Comparison of ENCODE assay signal across 26 mouse cellular contexts in genomic region chr9:65467686-65468085, GRCm38 (mm10). TPM values are rescaled to one million over a fixed set of nuclear protein-coding genes. Genes with fewer than 3 reads are reported as not detected.
DNase-seq lines count a peak whose midpoint lies in the region; ATAC-seq and TF ChIP-seq lines count a peak whose summit lies in the region.
"Had no signal": no experiment of that assay in that cellular context is flagged by ENCODE, and none has a peak within 500 bp of the region (broad histone marks: within the 10 kb centered on the region; RNA-seq: fewer than 3 reads in every experiment).

No protein-coding gene starts in this region.

- WGBS in kidney, adult 2 months = 42% methylated on average over 11 of the region's 11 CpGs
- 59% methylated on average over 11 of the region's 11 CpGs for WGBS in neural tube, embryonic 11.5 days
- WGBS in neural tube, embryonic 15.5 days = 72% methylated on average over 11 of the region's 11 CpGs
- 40% methylated on average over 11 of the region's 11 CpGs for WGBS in lung, adult 2 months

- TF ChIP-seq POLR2A in kidney, adult 2 months (IDR thresholded peaks at IDR 0.05; ENCODE audit: low read depth, low read length) = no peak
- TF ChIP-seq POLR2A in lung, adult 2 months (IDR thresholded peaks at IDR 0.05; ENCODE audit: borderline replicate concordance, extremely low read depth, low read depth, low read length) = no peak

- ATAC-seq in neural tube, embryonic 11.5 days (ENCODE audit: insufficient read depth, low FRiP score, low TSS enrichment) = no peak
- no peak for ATAC-seq in neural tube, embryonic 15.5 days (ENCODE audit: low FRiP score)

- no peak overlapping the region for H3K4me2 ChIP-seq in neural tube, embryonic 11.5 days (ENCODE audit: low read depth)
- no peak overlapping the region for H3K4me2 ChIP-seq in neural tube, embryonic 15.5 days
- H3K4me2 ChIP-seq: forebrain, embryonic 12.5 days; limb, embryonic 15.5 days; stomach, embryonic 15.5 days had no signal

- no peaks in the 10 kb centered on the region for H3K27me3 ChIP-seq in kidney, adult 2 months (replicated peaks; ENCODE audit: control insufficient read depth, insufficient read depth, low read length)
- H3K27me3 ChIP-seq in neural tube, embryonic 11.5 days (ENCODE audit: control insufficient read depth, insufficient read depth, low read length) = no peaks in the 10 kb centered on the region
- H3K27me3 ChIP-seq in neural tube, embryonic 15.5 days (replicated peaks) = no peaks in the 10 kb centered on the region
- H3K27me3 ChIP-seq: forebrain, embryonic 12.5 days; limb, embryonic 15.5 days; megakaryocyte, embryonic 14.5 days; stomach, embryonic 15.5 days had no signal

- H3K4me3 ChIP-seq in kidney, adult 2 months (ENCODE audit: insufficient read depth, low read depth, low read length) = no peak overlapping the region
- H3K4me3 ChIP-seq in neural tube, embryonic 11.5 days (ENCODE audit: low read depth, low read length) = no peak overlapping the region
- no peak overlapping the region for H3K4me3 ChIP-seq in neural tube, embryonic 15.5 days (replicated peaks)
- no peak overlapping the region for H3K4me3 ChIP-seq in lung, adult 2 months (replicated peaks; ENCODE audit: extremely low read depth, low read depth, low read length)
- H3K4me3 ChIP-seq: forebrain, embryonic 12.5 days; heart, embryonic 10.5 days; limb, embryonic 15.5 days; megakaryocyte, embryonic 14.5 days; stomach, embryonic 15.5 days had no signal

- no peak overlapping the region for H3K27ac ChIP-seq in kidney, adult 2 months (ENCODE audit: insufficient read depth, low read depth, low read length)
- H3K27ac ChIP-seq in neural tube, embryonic 11.5 days (ENCODE audit: low read depth, low read length) = 0 out of 2 replicates have a peak overlapping the region, but pooled peaks have one; percentile 11
- no peak overlapping the region for H3K27ac ChIP-seq in neural tube, embryonic 15.5 days (replicated peaks)
- H3K27ac ChIP-seq: forebrain, embryonic 12.5 days; heart, embryonic 10.5 days; limb, embryonic 15.5 days; stomach, embryonic 15.5 days had no signal

- no peak overlapping the region for H3K9ac ChIP-seq in neural tube, embryonic 11.5 days (ENCODE audit: low read length)
- no peak overlapping the region for H3K9ac ChIP-seq in neural tube, embryonic 15.5 days (replicated peaks)
- H3K9ac ChIP-seq: forebrain, embryonic 12.5 days; limb, embryonic 15.5 days; stomach, embryonic 15.5 days had no signal

- no peaks in the 10 kb centered on the region for H3K9me3 ChIP-seq in neural tube, embryonic 11.5 days (ENCODE audit: control insufficient read depth, low read length)
- no peaks in the 10 kb centered on the region for H3K9me3 ChIP-seq in neural tube, embryonic 15.5 days (replicated peaks)
- H3K9me3 ChIP-seq: forebrain, embryonic 12.5 days; heart, embryonic 10.5 days; limb, embryonic 15.5 days; stomach, embryonic 15.5 days had no signal

- no peaks in the 10 kb centered on the region for H3K4me1 ChIP-seq in kidney, adult 2 months (ENCODE audit: control insufficient read depth, insufficient read depth, low read length)
- H3K4me1 ChIP-seq in neural tube, embryonic 11.5 days (ENCODE audit: control insufficient read depth, insufficient read depth, low read length) = peaks cover 2% of the 10 kb centered on the region; the same call in 1 of the 2 replicates
- peaks cover 4% of the 10 kb centered on the region for H3K4me1 ChIP-seq in neural tube, embryonic 15.5 days
- no peaks in the 10 kb centered on the region; the same call in 1 of the 2 replicates for H3K4me1 ChIP-seq in lung, adult 2 months (ENCODE audit: control insufficient read depth, insufficient read depth, low read length)
- H3K4me1 ChIP-seq: megakaryocyte, embryonic 14.5 days; stomach, embryonic 15.5 days had no signal

- TF ChIP-seq CTCF in kidney, adult 2 months (conservative IDR thresholded peaks at IDR 0.05; ENCODE audit: insufficient read depth, insufficient read length, low read depth, low read length) = no peak
- no peak for TF ChIP-seq CTCF in lung, adult 2 months (IDR thresholded peaks at IDR 0.05; ENCODE audit: insufficient read depth, low read length)

- no peaks in the 10 kb centered on the region for H3K36me3 ChIP-seq in kidney, adult 2 months (ENCODE audit: control insufficient read depth, insufficient read depth, low read length)
- peaks cover 2% of the 10 kb centered on the region; the same call in 1 of the 2 replicates for H3K36me3 ChIP-seq in neural tube, embryonic 11.5 days (ENCODE audit: control insufficient read depth, insufficient read depth, low read length)
- peaks cover 54% of the 10 kb centered on the region for H3K36me3 ChIP-seq in neural tube, embryonic 15.5 days

- peak; percentile 70 for DNase-seq in adrenal gland, postnatal 10 days
- DNase-seq in adrenal gland, adult 18-20 months (ENCODE audit: low spot score in 2 of 2) = no peak
- DNase-seq in kidney, adult 2 months = peak; percentile 15
- DNase-seq in kidney, adult 8-10 months = no peak
- no peak for DNase-seq in neural tube, embryonic 11.5 days (ENCODE audit: low spot score)
- peak; percentile 68 for DNase-seq in retina, postnatal 1 day
- DNase-seq in lung, adult 2 months = no peak
- DNase-seq: cerebellum, adult 11 months; cerebellum, postnatal 36 days; gastrocnemius, postnatal 25 days; kidney, adult 18-20 months; kidney, postnatal 25 days; layer of hippocampus, adult 9-11 months; lung, postnatal 14 days; right cerebral cortex, postnatal 14 days; thymus, adult 2 months had no signal

RNA-seq across cellular contexts. Expression of gene Spg21, which starts 6.9 kb away (rescaled TPM):
- 10 to 100 TPM; 53.6 to 54.4 TPM for total RNA-seq in adrenal gland, postnatal 10 days (2021)
- total RNA-seq in adrenal gland, adult 18-20 months (2021) = 10 to 100 TPM; 53.2 to 64.3 TPM
- 32.3 and 34.3 TPM in 2 replicates for polyA plus RNA-seq in kidney, adult 2 months (2012; rRNA removed)
- polyA plus RNA-seq in neural tube, embryonic 11.5 days (2014; fragmentation: Nextera tagmentation; extraction: Ambion mirVana) = 131 and 142 TPM in 2 replicates
- 104 and 109 TPM in 2 replicates for polyA plus RNA-seq in neural tube, embryonic 15.5 days (2015; fragmentation: Nextera tagmentation; extraction: Ambion mirVana)
- 21.9 and 27.8 TPM in 2 replicates for polyA plus RNA-seq in lung, adult 2 months (2012; rRNA removed)

RNA-seq across cellular contexts. Expression of gene Mtfmt, which starts 32.1 kb away (rescaled TPM):
- total RNA-seq in adrenal gland, postnatal 10 days (2021) = 10 to 100 TPM; 11.2 to 14.1 TPM
- 10 to 100 TPM; 10.9 to 12.4 TPM for total RNA-seq in adrenal gland, adult 18-20 months (2021)
- 11.3 and 11.5 TPM in 2 replicates for polyA plus RNA-seq in kidney, adult 2 months (2012; rRNA removed)
- polyA plus RNA-seq in neural tube, embryonic 11.5 days (2014; fragmentation: Nextera tagmentation; extraction: Ambion mirVana) = 19.8 and 20.5 TPM in 2 replicates
- polyA plus RNA-seq in neural tube, embryonic 15.5 days (2015; fragmentation: Nextera tagmentation; extraction: Ambion mirVana) = 22.5 and 23.0 TPM in 2 replicates
- 5.0 and 7.5 TPM in 2 replicates for polyA plus RNA-seq in lung, adult 2 months (2012; rRNA removed)

RNA-seq across cellular contexts. Expression of gene Slc51b, which starts 44.9 kb away (rescaled TPM):
- under 1 TPM; 0.45 to 0.78 TPM for total RNA-seq in adrenal gland, postnatal 10 days (2021)
- total RNA-seq in adrenal gland, adult 18-20 months (2021) = not detected
- 13.0 and 15.0 TPM in 2 replicates for polyA plus RNA-seq in kidney, adult 2 months (2012; rRNA removed)
- polyA plus RNA-seq in neural tube, embryonic 11.5 days (2014; fragmentation: Nextera tagmentation; extraction: Ambion mirVana) = not detected in 2 replicates
- 0.27 TPM in 1 of 2 replicates, not detected in the other for polyA plus RNA-seq in neural tube, embryonic 15.5 days (2015; fragmentation: Nextera tagmentation; extraction: Ambion mirVana)
- not detected in 2 replicates for polyA plus RNA-seq in lung, adult 2 months (2012; rRNA removed)
- total RNA-seq: gastrocnemius, postnatal 25 days; heart, postnatal 10 days; left cerebral cortex, postnatal 14 days; MEL had no signal
- polyA plus RNA-seq: forebrain, embryonic 12.5 days; heart, embryonic 10.5 days; limb, embryonic 15.5 days; spleen, adult 2 months had no signal

RNA-seq across cellular contexts. Expression of gene Ankdd1a, which starts 52.3 kb away (rescaled TPM):
- total RNA-seq in adrenal gland, postnatal 10 days (2021) = under 1 TPM in 1 of 2 experiments, not detected in 1; 0.45 TPM
- 1 to 10 TPM in 1 of 2 experiments, under 1 TPM in 1; 0.35 to 1.6 TPM for total RNA-seq in adrenal gland, adult 18-20 months (2021)
- polyA plus RNA-seq in kidney, adult 2 months (2012; rRNA removed) = 0.06 and 0.16 TPM in 2 replicates
- polyA plus RNA-seq in neural tube, embryonic 11.5 days (2014; fragmentation: Nextera tagmentation; extraction: Ambion mirVana) = 0.21 TPM in 1 of 2 replicates, not detected in the other
- 0.87 and 1.2 TPM in 2 replicates for polyA plus RNA-seq in neural tube, embryonic 15.5 days (2015; fragmentation: Nextera tagmentation; extraction: Ambion mirVana)
- 0.17 and 0.59 TPM in 2 replicates for polyA plus RNA-seq in lung, adult 2 months (2012; rRNA removed)
- total RNA-seq: gastrocnemius, postnatal 25 days; MEL had no signal
- polyA plus RNA-seq: heart, embryonic 10.5 days had no signal

Comparison
In these comparisons a context has a peak if more than half of its experiments do, and no peak if none do; other contexts are left out.
1. DNase-seq: peak in adrenal gland, postnatal 10 days (single experiment), kidney, adult 2 months (single experiment) and retina, postnatal 1 day (single experiment); none in adrenal gland, adult 18-20 months (0 of 2), kidney, adult 8-10 months (0 of 2), neural tube, embryonic 11.5 days (single experiment) and lung, adult 2 months (single experiment).
2. RNA of gene Slc51b, which starts 44.9 kb away (polyA plus RNA-seq): 13.0 to 15.0 TPM in kidney, adult 2 months; not detected in neural tube, embryonic 11.5 days, 0.27 TPM in neural tube, embryonic 15.5 days and not detected in lung, adult 2 months; every median in the first group is over 10 times any median in the second.